ENCODE assay signal across 11 mouse cellular contexts in genomic region chr14:14714130-14714529, GRCm38 (mm10). TPM values are rescaled to one million over a fixed set of nuclear protein-coding genes. Genes with fewer than 3 reads are reported as not detected.
A peak's percentile ranks its signal among the peaks of the same experiment; 100 is the strongest.
DNase-seq lines count a peak whose midpoint lies in the region; ATAC-seq and TF ChIP-seq lines count a peak whose summit lies in the region.
"Had no signal": no experiment of that assay in that cellular context is flagged by ENCODE, and none has a peak within 500 bp of the region (broad histone marks: within the 10 kb centered on the region; RNA-seq: fewer than 3 reads in every experiment).

No protein-coding gene starts in this region.

- H3K9ac ChIP-seq in liver, postnatal 0 days (replicated peaks) = no peak overlapping the region
- no peak overlapping the region for H3K9ac ChIP-seq in liver, embryonic 11.5 days (ENCODE audit: low read depth, low read length)
- no peak overlapping the region for H3K9ac ChIP-seq in forebrain, postnatal 0 days
- H3K9ac ChIP-seq: embryonic facial prominence, embryonic 12.5 days; hindbrain, embryonic 15.5 days; lung, embryonic 15.5 days had no signal

- H3K27ac ChIP-seq in gastrocnemius, adult 2 months = no peak overlapping the region
- no peak overlapping the region for H3K27ac ChIP-seq in liver, postnatal 0 days (ENCODE audit: low read depth)
- no peak overlapping the region for H3K27ac ChIP-seq in liver, embryonic 11.5 days (ENCODE audit: low read depth, low read length)
- H3K27ac ChIP-seq in forebrain, postnatal 0 days (ENCODE audit: low read depth, low read length) = no peak overlapping the region
- H3K27ac ChIP-seq: embryonic facial prominence, embryonic 12.5 days; hindbrain, embryonic 15.5 days; lung, embryonic 15.5 days had no signal

- TF ChIP-seq EP300 in liver, postnatal 0 days (IDR thresholded peaks at IDR 0.05; ENCODE audit: low read depth) = no peak

- no peaks in the 10 kb centered on the region for H3K36me3 ChIP-seq in liver, postnatal 0 days (replicated peaks; ENCODE audit: insufficient read depth, low read length)
- H3K36me3 ChIP-seq in liver, embryonic 11.5 days (ENCODE audit: control insufficient read depth, insufficient read depth, low read length) = no peaks in the 10 kb centered on the region
- peaks cover 5% of the 10 kb centered on the region; the same call in 1 of the 2 replicates for H3K36me3 ChIP-seq in forebrain, postnatal 0 days (ENCODE audit: insufficient read depth)
- peaks cover 4% of the 10 kb centered on the region; the same call in 1 of the 2 replicates for H3K36me3 ChIP-seq in splenic B cell, adult 2 months (ENCODE audit: control insufficient read depth, insufficient read depth, low read length, poor library complexity, severe bottlenecking)

- no peak overlapping the region for H3K4me3 ChIP-seq in gastrocnemius, adult 2 months
- H3K4me3 ChIP-seq in liver, postnatal 0 days (ENCODE audit: low read depth, low read length) = no peak overlapping the region
- no peak overlapping the region for H3K4me3 ChIP-seq in liver, embryonic 11.5 days (ENCODE audit: low read depth, low read length)
- H3K4me3 ChIP-seq in forebrain, postnatal 0 days (ENCODE audit: low read depth, low read length) = no peak overlapping the region
- H3K4me3 ChIP-seq: embryonic facial prominence, embryonic 12.5 days; hindbrain, embryonic 15.5 days; lung, embryonic 15.5 days had no signal

- ATAC-seq in liver, postnatal 0 days = no peak
- no peak for ATAC-seq in liver, embryonic 11.5 days (replicated peaks; ENCODE audit: low FRiP score)
- ATAC-seq in forebrain, postnatal 0 days = peak; percentile 89

- H3K4me1 ChIP-seq in liver, postnatal 0 days (ENCODE audit: insufficient read depth) = no peaks in the 10 kb centered on the region
- H3K4me1 ChIP-seq in liver, embryonic 11.5 days (replicated peaks; ENCODE audit: control insufficient read depth, insufficient read depth, low read length) = no peaks in the 10 kb centered on the region
- no peaks in the 10 kb centered on the region for H3K4me1 ChIP-seq in forebrain, postnatal 0 days (ENCODE audit: insufficient read depth)
- H3K4me1 ChIP-seq: embryonic facial prominence, embryonic 12.5 days; hindbrain, embryonic 15.5 days; lung, embryonic 15.5 days had no signal

- no peaks in the 10 kb centered on the region for H3K27me3 ChIP-seq in liver, postnatal 0 days (ENCODE audit: insufficient read depth, low read length)
- H3K27me3 ChIP-seq in liver, embryonic 11.5 days (replicated peaks; ENCODE audit: control insufficient read depth, insufficient read depth, low read length) = no peaks in the 10 kb centered on the region
- H3K27me3 ChIP-seq in forebrain, postnatal 0 days (ENCODE audit: insufficient read depth, low read length) = no peaks in the 10 kb centered on the region
- H3K27me3 ChIP-seq in splenic B cell, adult 2 months (ENCODE audit: control insufficient read depth, insufficient read depth, low read length, poor library complexity, severe bottlenecking) = no peaks in the 10 kb centered on the region
- H3K27me3 ChIP-seq: embryonic facial prominence, embryonic 12.5 days; hindbrain, embryonic 15.5 days; lung, embryonic 15.5 days had no signal

- DNase-seq in gastrocnemius, adult 2 months = no peak
- no peak for DNase-seq in gastrocnemius, adult 8-10 months (ENCODE audit: low spot score in 2 of 2)
- DNase-seq in liver, postnatal 0 days = no peak
- no peak for DNase-seq in liver, embryonic 11.5 days (ENCODE audit: low spot score)
- peak; percentile 52 for DNase-seq in forebrain, postnatal 0 days
- DNase-seq in splenic B cell, adult 2 months (ENCODE audit: low read depth, low spot score) = peak; percentile 37
- no peak for DNase-seq in T-cell, adult 2 months (ENCODE audit: low spot score)
- no peak for DNase-seq in spleen, adult 18-20 months

- H3K9me3 ChIP-seq in liver, postnatal 0 days (ENCODE audit: low read length) = no peaks in the 10 kb centered on the region
- H3K9me3 ChIP-seq in liver, embryonic 11.5 days (ENCODE audit: control insufficient read depth, low read length) = no peaks in the 10 kb centered on the region
- H3K9me3 ChIP-seq in forebrain, postnatal 0 days (ENCODE audit: low read length) = no peaks in the 10 kb centered on the region
- H3K9me3 ChIP-seq: embryonic facial prominence, embryonic 12.5 days; hindbrain, embryonic 15.5 days; lung, embryonic 15.5 days had no signal

- H3K4me2 ChIP-seq in liver, postnatal 0 days (ENCODE audit: low read depth, low read length) = no peak overlapping the region
- no peak overlapping the region for H3K4me2 ChIP-seq in liver, embryonic 11.5 days
- H3K4me2 ChIP-seq in forebrain, postnatal 0 days (ENCODE audit: low read depth) = no peak overlapping the region
- H3K4me2 ChIP-seq: embryonic facial prominence, embryonic 12.5 days; hindbrain, embryonic 15.5 days; lung, embryonic 15.5 days had no signal

- intact Hi-C loops in gastrocnemius, adult 2 months (cut with DNase I) = no loop called here

- peak; percentile 42 for TF ChIP-seq CTCF in gastrocnemius, adult 2 months (IDR thresholded peaks at IDR 0.05)
- peak; percentile 39 for TF ChIP-seq CTCF in liver, postnatal 0 days (IDR thresholded peaks at IDR 0.05; ENCODE audit: low read depth)
- TF ChIP-seq CTCF in forebrain, postnatal 0 days (IDR thresholded peaks at IDR 0.05; ENCODE audit: low read depth) = peak; percentile 54

RNA-seq across cellular contexts. Expression of gene Slc4a7, which starts 12.1 kb away (rescaled TPM):
- 10 to 100 TPM in 1 of 2 experiments, 1 to 10 TPM in 1; 8.0 to 14.0 TPM for total RNA-seq in gastrocnemius, adult 2 months (2021)
- total RNA-seq in gastrocnemius, adult 8-10 months (2022) = 1 to 10 TPM; 6.9 to 9.8 (median 7.4) TPM
- 2.7 and 4.3 TPM in 2 replicates for polyA plus RNA-seq in liver, postnatal 0 days (2015; fragmentation: Nextera tagmentation; extraction: Ambion mirVana)
- polyA plus RNA-seq in liver, embryonic 11.5 days (2014; fragmentation: Nextera tagmentation; extraction: Ambion mirVana) = 8.1 and 9.0 TPM in 2 replicates
- 50.8 and 54.0 TPM in 2 replicates for total RNA-seq in forebrain, postnatal 0 days (2014; rRNA removed)
- 10.9 and 17.4 TPM in 2 replicates for polyA plus RNA-seq in forebrain, postnatal 0 days (2015; fragmentation: Nextera tagmentation; extraction: Ambion mirVana)

Comparison
In these comparisons a context has a peak if more than half of its experiments do, and no peak if none do; other contexts are left out.
1. DNase-seq: peak in forebrain, postnatal 0 days (single experiment) and splenic B cell, adult 2 months (single experiment); none in gastrocnemius, adult 2 months (single experiment), gastrocnemius, adult 8-10 months (0 of 2), liver, postnatal 0 days (single experiment), liver, embryonic 11.5 days (single experiment), T-cell, adult 2 months (single experiment) and spleen, adult 18-20 months (0 of 2).
2. Peak in every context shown above with its lines, with median percentiles within 50 percentile points of each other: CTCF ChIP-seq.